In the genomic region with DNA sequence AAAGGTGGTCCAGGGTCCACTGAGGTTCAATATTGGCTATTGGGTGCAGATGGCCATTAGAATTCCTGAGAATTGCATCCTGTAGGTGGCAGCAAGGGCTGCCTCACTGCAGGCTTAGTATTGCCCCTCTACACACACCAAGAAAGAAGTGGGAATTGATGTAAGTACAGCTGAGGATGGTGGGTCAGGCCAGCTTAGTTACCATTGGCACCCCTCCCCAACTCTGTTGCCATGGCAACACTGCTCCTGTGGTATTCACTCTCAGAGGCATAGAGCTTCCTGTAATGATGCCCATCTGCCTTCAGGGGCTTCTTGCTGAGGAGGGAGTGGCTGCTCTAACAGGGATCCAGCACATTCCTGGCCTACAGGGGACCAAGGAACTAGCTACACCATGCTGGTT, we compare ENCODE assay signal across 16 mouse cellular contexts. TPM values are rescaled to one million over a fixed set of nuclear protein-coding genes. Genes with fewer than 3 reads are reported as not detected.
DNase-seq lines count a peak whose midpoint lies in the region; ATAC-seq and TF ChIP-seq lines count a peak whose summit lies in the region.
"Had no signal": no experiment of that assay in that cellular context is flagged by ENCODE, and none has a peak within 500 bp of the region (broad histone marks: within the 10 kb centered on the region; RNA-seq: fewer than 3 reads in every experiment).

No protein-coding gene starts in this region.

- no peak overlapping the region for H3K27ac ChIP-seq in kidney, adult 2 months (ENCODE audit: insufficient read depth, low read depth, low read length)
- H3K27ac ChIP-seq in midbrain, embryonic 14.5 days (replicated peaks; ENCODE audit: low read depth, low read length): no peak overlapping the region
- H3K27ac ChIP-seq in midbrain, embryonic 13.5 days: no peak overlapping the region
- H3K27ac ChIP-seq in neural tube, embryonic 15.5 days (replicated peaks): no peak overlapping the region
- H3K27ac ChIP-seq: hindbrain, embryonic 13.5 days; limb, embryonic 15.5 days had no signal

- no peaks in the 10 kb centered on the region for H3K4me1 ChIP-seq in kidney, adult 2 months (ENCODE audit: control insufficient read depth, insufficient read depth, low read length)
- H3K4me1 ChIP-seq in midbrain, embryonic 14.5 days (ENCODE audit: control insufficient read depth, insufficient read depth, low read length): no peaks in the 10 kb centered on the region
- peaks cover 6% of the 10 kb centered on the region for H3K4me1 ChIP-seq in midbrain, embryonic 13.5 days (replicated peaks)
- H3K4me1 ChIP-seq in neural tube, embryonic 15.5 days: peaks cover 12% of the 10 kb centered on the region

- H3K36me3 ChIP-seq in kidney, adult 2 months (ENCODE audit: control insufficient read depth, insufficient read depth, low read length): no peaks in the 10 kb centered on the region
- H3K36me3 ChIP-seq in midbrain, embryonic 14.5 days (ENCODE audit: control insufficient read depth, insufficient read depth, low read length): no peaks in the 10 kb centered on the region
- H3K36me3 ChIP-seq in midbrain, embryonic 13.5 days: no peaks in the 10 kb centered on the region
- H3K36me3 ChIP-seq in neural tube, embryonic 15.5 days: no peaks in the 10 kb centered on the region
- H3K36me3 ChIP-seq: hindbrain, embryonic 13.5 days; limb, embryonic 15.5 days had no signal

- peak; percentile 21 for DNase-seq in embryo, embryonic 11 days
- no peak for DNase-seq in embryo, embryonic 9.5 days (ENCODE audit: extremely low spot score)
- DNase-seq in kidney, adult 2 months: no peak
- DNase-seq in kidney, postnatal 4 days: no peak
- DNase-seq in midbrain, embryonic 14.5 days: peak; percentile 61
- peak; percentile 49 for DNase-seq in mesoderm, embryonic 11.5 days (ENCODE audit: low read depth, low spot score)
- DNase-seq: cerebellum, adult 18-20 months; kidney, adult 9 months; lung, postnatal 14 days; spleen, adult 18-20 months had no signal

- ATAC-seq in midbrain, embryonic 14.5 days (ENCODE audit: low FRiP score, low TSS enrichment): no peak
- no peak for ATAC-seq in midbrain, embryonic 13.5 days
- no peak for ATAC-seq in neural tube, embryonic 15.5 days (ENCODE audit: low FRiP score)

- 0 out of 2 replicates have a peak, but pooled peaks have one; percentile 23 for TF ChIP-seq CTCF in kidney, adult 2 months (conservative IDR thresholded peaks at IDR 0.05; ENCODE audit: insufficient read depth, insufficient read length, low read depth, low read length)

- no peaks in the 10 kb centered on the region for H3K9me3 ChIP-seq in midbrain, embryonic 14.5 days (ENCODE audit: control insufficient read depth, low read length)
- no peaks in the 10 kb centered on the region for H3K9me3 ChIP-seq in midbrain, embryonic 13.5 days
- no peaks in the 10 kb centered on the region for H3K9me3 ChIP-seq in neural tube, embryonic 15.5 days (replicated peaks)
- H3K9me3 ChIP-seq: hindbrain, embryonic 13.5 days; limb, embryonic 15.5 days had no signal

- TF ChIP-seq POLR2A in kidney, adult 2 months (IDR thresholded peaks at IDR 0.05; ENCODE audit: low read depth, low read length): no peak

- H3K27me3 ChIP-seq in kidney, adult 2 months (replicated peaks; ENCODE audit: control insufficient read depth, insufficient read depth, low read length): no peaks in the 10 kb centered on the region
- no peaks in the 10 kb centered on the region for H3K27me3 ChIP-seq in midbrain, embryonic 14.5 days (ENCODE audit: control insufficient read depth, insufficient read depth, low read length)
- no peaks in the 10 kb centered on the region for H3K27me3 ChIP-seq in midbrain, embryonic 13.5 days
- H3K27me3 ChIP-seq in neural tube, embryonic 15.5 days (replicated peaks): no peaks in the 10 kb centered on the region
- H3K27me3 ChIP-seq: hindbrain, embryonic 13.5 days; limb, embryonic 15.5 days had no signal

- H3K9ac ChIP-seq in midbrain, embryonic 14.5 days (replicated peaks; ENCODE audit: low read length): no peak overlapping the region
- no peak overlapping the region for H3K9ac ChIP-seq in midbrain, embryonic 13.5 days (replicated peaks)
- no peak overlapping the region for H3K9ac ChIP-seq in neural tube, embryonic 15.5 days (replicated peaks)
- H3K9ac ChIP-seq: hindbrain, embryonic 13.5 days; limb, embryonic 15.5 days had no signal

- no peak overlapping the region for H3K4me2 ChIP-seq in midbrain, embryonic 14.5 days (ENCODE audit: low read length)
- no peak overlapping the region for H3K4me2 ChIP-seq in midbrain, embryonic 13.5 days (replicated peaks)
- H3K4me2 ChIP-seq in neural tube, embryonic 15.5 days: no peak overlapping the region
- H3K4me2 ChIP-seq: heart, embryonic 11.5 days; hindbrain, embryonic 13.5 days; limb, embryonic 15.5 days had no signal

- H3K4me3 ChIP-seq in kidney, adult 2 months (ENCODE audit: insufficient read depth, low read depth, low read length): no peak overlapping the region
- no peak overlapping the region for H3K4me3 ChIP-seq in midbrain, embryonic 14.5 days (replicated peaks; ENCODE audit: low read depth, low read length)
- no peak overlapping the region for H3K4me3 ChIP-seq in midbrain, embryonic 13.5 days (replicated peaks)
- H3K4me3 ChIP-seq in neural tube, embryonic 15.5 days (replicated peaks): no peak overlapping the region
- H3K4me3 ChIP-seq: erythroblast, embryonic 14.5 days; hindbrain, embryonic 13.5 days; limb, embryonic 15.5 days had no signal

RNA-seq across cellular contexts. Expression of a gene that starts 19.5 kb away (rescaled TPM):
- polyA plus RNA-seq in kidney, adult 2 months (2012; rRNA removed): 78.7 and 83.3 TPM in 2 replicates
- 71.3 and 81.8 TPM in 2 replicates for polyA plus RNA-seq in midbrain, embryonic 14.5 days (2014; fragmentation: Nextera tagmentation; extraction: Ambion mirVana)
- 37.2 and 42.2 TPM in 2 replicates for polyA plus RNA-seq in midbrain, embryonic 13.5 days (2015; fragmentation: Nextera tagmentation; extraction: Ambion mirVana)
- 84.6 and 86.6 TPM in 2 replicates for polyA plus RNA-seq in neural tube, embryonic 15.5 days (2015; fragmentation: Nextera tagmentation; extraction: Ambion mirVana)

RNA-seq across cellular contexts. Expression of a gene that starts 26.9 kb away (rescaled TPM):
- polyA plus RNA-seq in kidney, adult 2 months (2012; rRNA removed): 360 and 363 TPM in 2 replicates
- polyA plus RNA-seq in midbrain, embryonic 14.5 days (2014; fragmentation: Nextera tagmentation; extraction: Ambion mirVana): 1.8 and 5.5 TPM in 2 replicates
- polyA plus RNA-seq in midbrain, embryonic 13.5 days (2015; fragmentation: Nextera tagmentation; extraction: Ambion mirVana): 1.7 and 2.3 TPM in 2 replicates
- 3.6 and 20.7 TPM in 2 replicates for polyA plus RNA-seq in neural tube, embryonic 15.5 days (2015; fragmentation: Nextera tagmentation; extraction: Ambion mirVana)

RNA-seq across cellular contexts. Expression of a gene that starts 32.7 kb away (rescaled TPM):
- polyA plus RNA-seq in kidney, adult 2 months (2012; rRNA removed): 0.06 and 0.07 TPM in 2 replicates
- polyA plus RNA-seq in midbrain, embryonic 14.5 days (2014; fragmentation: Nextera tagmentation; extraction: Ambion mirVana): 0.21 and 0.22 TPM in 2 replicates
- polyA plus RNA-seq in midbrain, embryonic 13.5 days (2015; fragmentation: Nextera tagmentation; extraction: Ambion mirVana): 0.17 and 0.22 TPM in 2 replicates
- 0.18 and 0.37 TPM in 2 replicates for polyA plus RNA-seq in neural tube, embryonic 15.5 days (2015; fragmentation: Nextera tagmentation; extraction: Ambion mirVana)
- polyA plus RNA-seq: erythroblast, embryonic 14.5 days had no signal

RNA-seq across cellular contexts. Expression of a gene that starts 43.9 kb away (rescaled TPM):
- 42.6 and 53.0 TPM in 2 replicates for polyA plus RNA-seq in kidney, adult 2 months (2012; rRNA removed)
- polyA plus RNA-seq in midbrain, embryonic 14.5 days (2014; fragmentation: Nextera tagmentation; extraction: Ambion mirVana): 24.9 and 27.5 TPM in 2 replicates
- 23.5 and 26.0 TPM in 2 replicates for polyA plus RNA-seq in midbrain, embryonic 13.5 days (2015; fragmentation: Nextera tagmentation; extraction: Ambion mirVana)
- 28.9 and 29.4 TPM in 2 replicates for polyA plus RNA-seq in neural tube, embryonic 15.5 days (2015; fragmentation: Nextera tagmentation; extraction: Ambion mirVana)

RNA-seq across cellular contexts. Expression of a gene that starts 53.0 kb away (rescaled TPM):
- 22.8 and 24.2 TPM in 2 replicates for polyA plus RNA-seq in kidney, adult 2 months (2012; rRNA removed)
- polyA plus RNA-seq in midbrain, embryonic 14.5 days (2014; fragmentation: Nextera tagmentation; extraction: Ambion mirVana): 1.4 and 3.8 TPM in 2 replicates
- 2.5 and 2.8 TPM in 2 replicates for polyA plus RNA-seq in midbrain, embryonic 13.5 days (2015; fragmentation: Nextera tagmentation; extraction: Ambion mirVana)
- polyA plus RNA-seq in neural tube, embryonic 15.5 days (2015; fragmentation: Nextera tagmentation; extraction: Ambion mirVana): 4.8 and 6.7 TPM in 2 replicates
- polyA plus RNA-seq: erythroblast, embryonic 14.5 days had no signal

Comparison
In these comparisons a context has a peak if more than half of its experiments do, and no peak if none do; other contexts are left out.
1. DNase-seq: peak in embryo, embryonic 11 days (single experiment), midbrain, embryonic 14.5 days (single experiment) and mesoderm, embryonic 11.5 days (single experiment); none in embryo, embryonic 9.5 days (single experiment), kidney, adult 2 months (single experiment) and kidney, postnatal 4 days (0 of 2).
2. RNA of a gene that starts 26.9 kb away (polyA plus RNA-seq): 360 to 363 TPM in kidney, adult 2 months; 1.8 to 5.5 TPM in midbrain, embryonic 14.5 days, 3.6 to 20.7 TPM in neural tube, embryonic 15.5 days and 1.7 to 2.3 TPM in midbrain, embryonic 13.5 days; every median in the first group is over 10 times any median in the second.